Mouse (Mus musculus) ES-CJ7 (cell line): ENCODE measurements around the gene Thsd4.
"Not testable (repeated sequence)": the region's sequence is repeated elsewhere in the genome, so short reads cannot be mapped to it uniquely, and the experiment has no call there.

Experiments used
- DNase-seq: peaks from one replicate; pipeline ENCODE4 v3.0.0; 2011; ENCODE audit warnings: low read depth, low spot score

The Thsd4 gene

GRCm38 (mm10) chr9:60309786-60310711 is 211.8 kb downstream of the Thsd4 start:
- DNase-seq: no peak

GRCm38 (mm10) chr9:60308182-60308581 is 213.7 kb downstream of the Thsd4 start:
- no peak for DNase-seq

GRCm38 (mm10) chr9:60307469-60307868 is 214.4 kb downstream of the Thsd4 start:
- no peak for DNase-seq

GRCm38 (mm10) chr9:60306241-60306640 is 215.6 kb downstream of the Thsd4 start:
- no peak for DNase-seq

GRCm38 (mm10) chr9:60305204-60305840 is 216.5 kb downstream of the Thsd4 start:
- DNase-seq: no peak

GRCm38 (mm10) chr9:60296276-60296675 is 225.6 kb downstream of the Thsd4 start:
- DNase-seq: no peak

- no peak for DNase-seq
Measured at GRCm38 (mm10) chr9:60295199-60295598, 226.6 kb downstream of the Thsd4 start.

- no peak for DNase-seq
Measured at GRCm38 (mm10) chr9:60293129-60293528, 228.7 kb downstream of the Thsd4 start.

GRCm38 (mm10) chr9:60290780-60291179 is 231.1 kb downstream of the Thsd4 start:
- no peak for DNase-seq

- no peak for DNase-seq
Measured at GRCm38 (mm10) chr9:60288789-60289188, 233.1 kb downstream of the Thsd4 start.

- DNase-seq: no peak
Measured at GRCm38 (mm10) chr9:60286390-60286789, 235.5 kb downstream of the Thsd4 start.

- no peak for DNase-seq
Measured at GRCm38 (mm10) chr9:60285047-60285462, 236.8 kb downstream of the Thsd4 start.

GRCm38 (mm10) chr9:60284318-60284717 is 237.5 kb downstream of the Thsd4 start:
- no peak for DNase-seq

GRCm38 (mm10) chr9:60283546-60283945 is 238.3 kb downstream of the Thsd4 start:
- DNase-seq: peak; percentile 8

GRCm38 (mm10) chr9:60281281-60281680 is 240.6 kb downstream of the Thsd4 start:
- DNase-seq: no peak

- no peak for DNase-seq
Measured at GRCm38 (mm10) chr9:60280786-60281185, 241.1 kb downstream of the Thsd4 start.

GRCm38 (mm10) chr9:60279556-60279955 is 242.3 kb downstream of the Thsd4 start:
- no peak for DNase-seq

GRCm38 (mm10) chr9:60276351-60276750 is 245.5 kb downstream of the Thsd4 start:
- DNase-seq: peak; percentile 32

- DNase-seq: peak; percentile 13
Measured at GRCm38 (mm10) chr9:60275410-60276159, 246.3 kb downstream of the Thsd4 start.

- no peak for DNase-seq
Measured at GRCm38 (mm10) chr9:60274503-60274902, 247.3 kb downstream of the Thsd4 start.

GRCm38 (mm10) chr9:60272345-60272744 is 249.5 kb downstream of the Thsd4 start:
- not testable (repeated sequence) for DNase-seq

- DNase-seq: peak; percentile 52
Measured at GRCm38 (mm10) chr9:60271940-60272339, 249.9 kb downstream of the Thsd4 start.
